Mouse (Mus musculus): ENCODE results near the gene Zfp82.

DNA sequence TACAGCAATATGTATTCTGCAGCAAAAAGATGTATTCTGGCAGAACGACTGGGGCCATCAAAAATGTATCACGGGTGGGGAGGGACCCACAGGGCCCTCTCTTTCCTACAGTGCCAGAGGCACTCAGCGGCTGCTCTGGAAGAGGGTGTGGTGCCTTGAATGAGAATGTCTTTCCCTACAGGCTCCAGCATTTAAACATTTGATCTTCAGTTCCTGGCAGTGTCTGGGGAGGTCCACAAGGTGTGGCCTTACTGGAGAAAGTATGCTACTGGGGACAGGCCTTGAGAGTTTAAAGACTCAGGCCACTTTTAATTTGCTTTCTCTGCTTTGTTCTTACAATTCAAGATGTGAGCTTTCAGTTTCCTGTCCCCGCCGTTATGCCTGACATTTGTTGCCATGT, 43.4 kb upstream of the Zfp82 start:
- no peak for TF ChIP-seq CTCF (IDR thresholded peaks at IDR 0.05; ENCODE audit: borderline replicate concordance, insufficient read depth, low read depth, low read length)
- no peak for TF ChIP-seq POLR2A (IDR thresholded peaks at IDR 0.05; ENCODE audit: borderline replicate concordance, insufficient read depth, low read length)

Data from cerebellum, adult 2 months (tissue).